Mouse (Mus musculus): ENCODE measurements around the gene Slc35e2.
"Not testable (repeated sequence)": the region's sequence is repeated elsewhere in the genome, so short reads cannot be mapped to it uniquely, and the experiment has no call there.

Gene Slc35e2

DNA sequence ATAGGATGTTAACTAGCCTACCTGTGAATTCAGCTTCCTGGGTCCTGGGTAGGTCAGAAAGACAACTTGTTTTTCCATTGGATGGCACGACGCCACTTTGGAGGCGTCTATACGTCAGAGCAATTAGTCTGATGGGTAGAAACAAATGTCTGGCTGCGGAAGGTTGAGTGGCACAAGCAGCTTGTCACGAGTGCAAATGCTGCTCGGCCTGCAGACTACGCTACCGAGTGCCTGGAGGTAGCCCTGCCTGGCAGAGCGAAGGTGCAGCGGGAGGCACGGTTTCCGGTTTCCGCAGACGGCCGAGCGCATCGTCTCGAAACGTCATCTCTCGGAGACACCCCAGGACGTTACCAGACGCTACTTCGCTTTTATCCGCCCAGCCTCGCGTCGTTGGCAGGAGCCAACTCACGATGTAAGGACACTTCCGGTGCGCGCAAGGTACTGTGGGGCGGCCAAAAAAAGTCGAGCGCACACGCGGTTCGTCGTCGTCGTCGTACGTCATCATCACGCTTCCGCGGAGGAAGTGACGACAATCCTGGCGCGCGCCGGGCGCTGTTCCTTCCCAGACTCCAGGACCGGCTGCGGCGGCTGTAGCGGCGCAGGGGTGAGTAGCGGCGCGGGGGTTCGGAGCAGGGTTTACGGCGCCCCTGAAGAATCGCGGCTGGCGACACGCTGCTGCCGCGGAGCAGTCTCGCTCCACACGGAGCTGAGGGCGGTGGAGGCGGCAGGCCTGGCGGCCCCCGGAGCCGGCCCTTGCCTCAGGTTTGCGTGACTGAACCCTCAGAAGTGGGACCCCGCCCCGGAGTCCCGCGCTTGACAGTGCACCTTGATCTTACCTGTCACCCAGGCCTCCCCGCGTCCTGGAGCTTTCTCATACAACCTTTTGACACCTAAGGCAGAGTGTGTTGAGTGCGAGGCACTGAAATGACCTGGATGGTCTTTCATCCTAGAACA is 23.4 kb downstream of the Slc35e2 start, which contains the start of gene Cdk11b:
TSS of gene Cdk11b (plus strand) at position 517 of the 954 bp plus-strand sequence.
- peak; percentile 100 for DNase-seq (ENCODE audit: low read depth, low spot score)

DNA sequence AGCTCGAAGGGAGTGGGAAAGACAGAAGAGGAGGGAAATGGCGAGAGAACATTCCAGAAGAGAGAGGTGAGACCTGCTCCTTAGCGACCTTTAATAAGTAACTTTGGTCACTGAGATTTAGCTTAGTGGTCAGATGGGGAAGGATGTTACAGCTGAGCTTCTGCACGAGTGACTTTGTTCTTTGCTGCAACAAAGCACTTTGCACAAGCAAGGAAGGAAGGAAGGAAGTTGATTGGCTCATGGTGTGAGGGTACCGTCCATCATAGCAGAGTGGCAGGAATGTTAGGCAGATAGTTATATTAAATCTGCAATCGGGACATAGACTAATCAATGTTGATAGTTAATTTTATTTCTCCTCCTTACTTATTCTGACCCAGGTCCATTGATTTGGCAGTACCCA is 29.1 kb downstream of the Slc35e2 start:
- DNase-seq (ENCODE audit: low read depth, low spot score) = no peak

- DNase-seq (ENCODE audit: low read depth, low spot score) = no peak
These were observed 34.7 kb downstream of the Slc35e2 start for GRCm38 (mm10) chr4:155635766-155636499.

DNA sequence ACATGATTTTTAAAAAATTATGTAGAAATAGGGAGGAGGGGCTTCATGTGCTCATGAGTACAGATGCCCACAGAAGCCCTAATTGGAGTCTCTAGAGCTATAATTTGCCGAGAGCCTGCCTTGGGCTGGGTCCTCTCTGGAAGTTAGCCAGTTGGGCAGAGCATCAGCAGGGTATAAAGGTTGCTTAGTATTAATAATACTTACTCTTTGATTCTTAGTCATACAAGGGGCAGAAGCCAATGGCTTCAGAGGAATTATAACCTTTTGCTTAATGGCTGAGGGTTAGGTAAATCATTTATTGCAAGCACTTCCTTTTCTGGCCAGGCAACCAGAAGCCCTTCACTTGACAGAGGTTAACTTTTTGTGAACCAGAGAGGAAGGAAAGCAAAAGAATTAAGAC is 42.3 kb downstream of the Slc35e2 start:
- DNase-seq (ENCODE audit: low read depth, low spot score) = no peak

DNA sequence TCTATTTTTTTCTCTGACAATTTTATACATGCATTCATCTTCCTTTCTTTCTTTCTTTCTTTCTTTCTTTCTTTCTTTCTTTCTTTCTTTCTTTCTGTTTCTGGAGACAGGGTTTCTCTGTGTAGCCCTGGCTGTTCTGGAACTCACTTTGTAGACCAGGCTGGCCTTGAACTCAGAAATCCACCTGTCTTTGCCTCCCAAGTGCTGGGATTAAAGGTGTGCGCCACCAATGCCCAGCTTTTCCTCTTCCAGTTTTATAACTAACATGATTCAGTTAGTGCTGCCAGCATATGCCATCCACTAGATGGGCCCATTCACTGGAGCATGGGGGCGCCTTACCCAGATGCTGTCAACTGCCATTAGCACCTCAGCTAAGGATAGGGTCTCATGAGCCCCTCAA is 44.1 kb downstream of the Slc35e2 start, which contains the start of gene Gm10563:
TSS of gene Gm10563 (minus strand) at position 101 of the 400 bp plus-strand sequence.
- not testable (repeated sequence) for DNase-seq (ENCODE audit: low read depth, low spot score)

DNA sequence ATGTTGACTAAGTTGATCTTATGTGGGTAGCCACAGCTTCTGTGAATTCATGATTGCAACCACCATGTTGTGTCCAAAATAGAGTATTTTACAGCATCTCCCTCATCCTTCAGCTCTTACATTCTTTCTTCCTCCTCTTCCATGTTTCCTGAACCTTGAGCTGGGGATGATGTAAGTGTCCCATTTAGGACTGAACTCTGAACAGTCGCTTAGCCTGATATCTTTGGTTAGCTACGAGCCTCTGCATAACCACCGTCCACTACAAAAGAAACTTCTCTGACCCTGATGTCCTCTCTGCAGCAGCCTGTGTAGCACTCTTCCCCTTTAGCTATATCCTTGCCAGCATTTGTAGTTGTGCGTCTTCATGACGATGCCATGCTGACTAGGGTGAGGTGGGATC is 44.5 kb downstream of the Slc35e2 start:
- no peak for DNase-seq (ENCODE audit: low read depth, low spot score)

GRCm38 (mm10) chr4:155649355-155649754 is 48.1 kb downstream of the Slc35e2 start:
- DNase-seq (ENCODE audit: low read depth, low spot score) = no peak

DNA sequence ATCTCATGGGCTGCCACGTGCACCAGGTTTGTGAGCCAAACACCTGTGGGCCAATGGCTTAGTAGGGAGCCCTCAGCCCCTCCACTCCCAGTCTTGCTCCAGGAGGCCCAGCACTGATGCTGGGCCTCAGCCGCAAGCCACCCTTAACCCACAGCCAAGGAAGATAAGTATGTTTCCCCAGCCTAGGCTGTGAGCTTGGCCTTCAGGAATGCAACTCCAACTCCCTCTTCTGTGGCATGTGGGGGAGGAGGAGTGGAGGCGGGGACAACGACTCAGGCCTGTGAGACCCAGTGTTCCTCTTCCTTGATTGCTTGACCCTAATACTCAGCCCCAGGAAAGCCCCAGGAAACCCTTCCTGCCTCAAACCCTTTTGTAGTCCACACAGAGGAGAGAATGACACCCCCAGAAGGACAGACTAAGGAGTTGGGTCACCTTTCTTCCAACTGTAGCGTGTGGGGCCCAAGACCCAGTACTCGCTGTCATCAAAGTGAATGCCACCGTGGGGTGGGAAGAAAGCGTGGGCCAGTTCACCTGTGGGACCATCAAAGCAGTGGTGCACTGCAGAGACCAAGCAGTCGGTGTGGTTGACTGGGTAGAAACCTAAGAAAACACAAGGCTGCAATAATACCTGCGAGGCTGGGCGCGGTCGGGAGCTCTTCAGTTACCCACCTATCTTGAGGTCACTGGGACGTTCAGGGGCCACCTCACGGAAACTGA is 50.5 kb downstream of the Slc35e2 start:
- peak; percentile 50 for DNase-seq (ENCODE audit: low read depth, low spot score)

DNA sequence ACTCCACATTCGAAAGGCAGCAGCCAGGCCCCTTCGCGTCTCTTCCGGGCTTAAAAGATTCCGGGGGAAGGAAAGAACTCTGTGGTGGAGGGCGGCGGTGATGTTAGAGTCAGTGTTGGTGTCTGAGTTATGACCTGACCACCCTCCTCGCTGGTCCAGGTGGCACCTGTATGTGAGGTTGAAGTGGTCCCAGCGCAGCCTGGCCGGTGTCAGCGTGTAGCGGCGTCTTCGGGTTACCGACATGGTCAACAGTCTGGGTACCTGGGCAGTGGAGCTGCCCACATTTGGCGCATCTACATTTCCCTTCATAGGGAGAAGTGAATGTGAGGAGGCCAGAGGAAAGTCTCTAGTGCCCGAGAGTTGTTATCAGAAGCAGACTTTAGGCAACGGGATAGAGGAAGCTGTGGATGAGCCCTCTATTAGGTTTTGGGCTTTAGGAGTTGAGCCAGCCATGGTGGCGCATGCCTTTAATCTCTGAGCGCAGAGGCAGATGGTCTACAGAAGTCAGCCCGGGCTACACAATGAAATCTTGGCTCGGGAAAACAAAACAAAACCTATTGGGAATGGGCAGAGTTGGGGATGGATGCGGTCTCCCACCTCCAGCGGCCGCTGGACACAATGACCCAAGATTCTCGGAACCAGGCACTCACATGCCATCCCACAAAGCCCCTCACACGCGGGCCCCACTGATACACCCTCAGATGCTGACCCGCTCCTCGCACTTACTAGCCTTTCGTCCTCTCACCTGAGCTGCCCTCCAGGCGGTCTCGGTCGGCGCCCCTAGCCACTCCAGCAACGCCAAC is 51.3 kb downstream of the Slc35e2 start:
- no peak for DNase-seq (ENCODE audit: low read depth, low spot score)

DNA sequence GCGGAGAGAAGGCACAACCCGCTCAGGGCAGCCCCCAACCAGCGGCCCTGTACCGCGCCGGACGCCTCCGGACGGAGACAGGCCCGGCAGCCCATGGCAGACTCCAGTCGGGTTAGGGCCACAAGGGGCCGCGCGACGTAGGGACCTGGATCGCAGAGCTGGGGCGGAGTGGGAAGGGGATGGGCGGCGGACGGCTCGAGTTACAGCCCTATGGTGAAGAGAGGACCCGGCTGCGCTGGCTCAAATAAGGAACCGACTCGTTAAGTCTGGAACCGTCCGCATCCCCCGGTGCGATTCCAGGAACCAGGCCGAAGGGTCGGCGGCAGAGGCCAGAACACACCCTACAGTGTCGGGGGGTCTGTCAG is 51.9 kb downstream of the Slc35e2 start, which contains the start of gene Mmp23:
TSS of gene Mmp23 (minus strand) at position 299 of the 365 bp plus-strand sequence.
- DNase-seq (ENCODE audit: low read depth, low spot score) = peak; percentile 53

DNA sequence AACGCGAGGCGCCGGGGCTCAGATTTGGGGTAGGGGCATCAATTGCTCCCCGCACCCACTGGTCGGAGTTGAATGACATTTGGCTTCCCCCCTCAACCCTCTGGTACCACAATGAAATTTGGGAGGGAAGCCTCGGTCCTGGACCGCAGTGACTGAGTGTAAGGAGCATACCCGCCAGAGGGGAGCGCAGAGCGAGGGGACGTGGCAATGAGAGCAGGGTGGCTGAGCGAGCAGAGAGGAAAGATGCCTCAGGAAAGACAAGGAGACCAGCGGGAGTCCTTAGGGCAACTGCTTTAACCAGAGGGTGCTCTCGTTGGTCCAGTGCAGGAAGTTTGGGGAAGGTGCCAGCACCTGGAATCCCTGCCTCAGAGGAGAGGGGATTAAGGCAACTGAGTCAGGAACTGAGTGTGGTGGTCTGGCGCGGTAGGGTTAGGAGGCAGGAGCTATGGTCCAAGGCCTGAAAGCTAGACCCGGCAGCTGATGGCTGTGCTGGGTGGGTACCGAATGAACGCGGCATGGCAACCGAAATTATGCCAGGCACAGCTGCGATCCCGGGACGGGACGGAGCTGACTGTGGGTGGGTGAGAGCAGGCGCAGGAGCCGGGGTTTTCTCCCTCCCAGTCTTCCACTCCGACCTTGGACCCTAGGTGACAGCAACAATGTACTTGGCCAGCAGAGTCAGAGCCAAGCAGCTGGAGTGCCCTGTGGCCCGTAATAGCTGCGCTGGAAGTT is 52.4 kb downstream of the Slc35e2 start:
- peak; percentile 54 for DNase-seq (ENCODE audit: low read depth, low spot score)

DNA sequence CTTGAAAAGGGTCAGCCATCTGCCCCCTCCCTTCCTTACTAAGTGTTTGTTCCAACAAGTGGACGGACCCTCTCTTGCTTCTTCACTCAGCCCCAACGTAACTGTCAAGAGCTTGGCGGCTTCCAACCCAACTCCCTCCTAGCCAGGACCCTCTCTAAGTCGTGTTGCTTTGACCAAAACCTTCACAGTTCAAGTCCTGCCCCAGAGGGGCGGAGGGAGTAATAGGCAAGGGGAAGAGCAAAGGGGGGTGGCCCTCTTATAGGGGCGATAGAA is 52.9 kb downstream of the Slc35e2 start:
- no peak for DNase-seq (ENCODE audit: low read depth, low spot score)

DNA sequence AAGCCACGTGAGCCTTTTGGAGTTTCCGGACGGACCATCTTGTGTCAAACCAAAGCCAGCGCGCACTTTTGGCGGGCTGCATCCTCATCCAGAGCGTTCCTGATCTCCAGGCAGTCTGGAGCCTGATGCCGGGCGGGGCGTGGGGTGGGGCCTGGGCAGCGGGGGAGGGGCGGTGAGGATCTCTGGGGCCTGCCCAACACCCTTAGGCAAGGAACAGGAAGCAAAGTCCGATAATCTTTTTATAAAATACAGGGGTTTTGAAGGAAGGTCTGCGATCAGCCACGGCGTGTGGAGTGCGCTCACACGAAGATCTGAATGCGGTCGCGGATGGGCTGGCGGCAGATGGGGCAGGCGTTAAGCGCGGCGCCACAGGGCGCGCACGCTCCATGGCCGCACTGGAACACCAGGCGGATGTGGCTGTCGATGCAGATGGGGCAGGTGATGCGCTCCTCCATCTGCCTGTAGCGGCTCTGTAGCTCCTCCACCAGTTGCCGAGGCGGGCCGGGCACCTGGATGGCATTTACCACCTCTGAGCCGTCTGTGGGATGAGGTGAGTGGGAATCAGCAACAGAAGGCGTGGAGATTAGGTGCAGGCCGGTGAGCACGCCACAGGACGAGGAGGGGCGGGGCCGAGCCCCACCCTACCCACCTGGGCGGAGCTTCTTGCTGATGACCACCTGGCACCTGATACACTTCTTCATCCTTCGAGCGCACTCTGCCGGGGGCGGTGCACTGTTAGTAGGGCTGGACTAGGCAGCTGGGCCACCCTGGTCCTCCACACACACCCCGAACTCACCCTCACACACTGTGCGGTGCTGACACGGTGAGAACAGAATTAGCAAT is 53.5 kb downstream of the Slc35e2 start:
- DNase-seq (ENCODE audit: low read depth, low spot score) = peak; percentile 74

- DNase-seq (ENCODE audit: low read depth, low spot score) = no peak
These were observed 55.1 kb downstream of the Slc35e2 start for GRCm38 (mm10) chr4:155656214-155656751.

DNA sequence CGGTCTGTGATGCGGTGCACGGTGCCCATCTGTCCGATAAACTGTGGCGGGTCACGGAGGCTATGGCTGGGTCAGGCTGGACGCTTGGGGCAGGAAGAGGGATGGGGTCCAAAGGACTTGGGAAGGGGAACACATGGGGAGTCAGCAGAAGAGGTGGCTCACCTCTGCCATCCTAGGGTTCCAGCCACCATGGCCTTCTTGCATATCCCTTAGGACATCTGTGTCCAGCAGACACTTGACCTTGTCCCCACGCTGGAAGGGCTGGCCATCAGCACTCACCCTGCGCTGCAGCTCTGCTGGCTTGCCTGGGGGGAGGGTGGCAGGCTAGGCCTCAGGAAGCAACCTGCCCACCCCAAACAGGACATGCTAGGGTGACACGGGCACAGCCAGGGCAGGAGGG is 57.7 kb downstream of the Slc35e2 start:
- DNase-seq (ENCODE audit: low read depth, low spot score) = no peak

- no peak for DNase-seq (ENCODE audit: low read depth, low spot score)
These were observed 59.4 kb downstream of the Slc35e2 start for GRCm38 (mm10) chr4:155660641-155661040.

DNA sequence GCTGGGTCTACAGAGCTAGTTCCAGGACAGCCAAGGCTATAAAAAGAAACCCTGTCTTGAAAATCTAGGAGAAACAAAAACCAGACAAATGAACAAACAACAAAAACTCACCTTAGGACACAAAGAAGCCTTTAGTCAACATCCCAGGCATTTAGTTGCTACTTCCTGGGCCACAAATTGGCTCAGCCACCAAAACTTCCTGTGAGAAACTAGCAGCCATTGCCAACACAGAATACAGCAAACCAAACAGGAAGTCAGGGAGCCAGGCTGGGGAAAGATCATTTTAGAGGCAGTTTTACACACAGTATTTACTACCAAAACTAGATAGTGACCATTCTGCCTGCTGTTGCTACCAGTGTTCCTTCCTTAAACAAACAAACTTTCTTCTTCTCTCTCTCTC is 65.7 kb downstream of the Slc35e2 start:
- DNase-seq (ENCODE audit: low read depth, low spot score) = no peak

DNA sequence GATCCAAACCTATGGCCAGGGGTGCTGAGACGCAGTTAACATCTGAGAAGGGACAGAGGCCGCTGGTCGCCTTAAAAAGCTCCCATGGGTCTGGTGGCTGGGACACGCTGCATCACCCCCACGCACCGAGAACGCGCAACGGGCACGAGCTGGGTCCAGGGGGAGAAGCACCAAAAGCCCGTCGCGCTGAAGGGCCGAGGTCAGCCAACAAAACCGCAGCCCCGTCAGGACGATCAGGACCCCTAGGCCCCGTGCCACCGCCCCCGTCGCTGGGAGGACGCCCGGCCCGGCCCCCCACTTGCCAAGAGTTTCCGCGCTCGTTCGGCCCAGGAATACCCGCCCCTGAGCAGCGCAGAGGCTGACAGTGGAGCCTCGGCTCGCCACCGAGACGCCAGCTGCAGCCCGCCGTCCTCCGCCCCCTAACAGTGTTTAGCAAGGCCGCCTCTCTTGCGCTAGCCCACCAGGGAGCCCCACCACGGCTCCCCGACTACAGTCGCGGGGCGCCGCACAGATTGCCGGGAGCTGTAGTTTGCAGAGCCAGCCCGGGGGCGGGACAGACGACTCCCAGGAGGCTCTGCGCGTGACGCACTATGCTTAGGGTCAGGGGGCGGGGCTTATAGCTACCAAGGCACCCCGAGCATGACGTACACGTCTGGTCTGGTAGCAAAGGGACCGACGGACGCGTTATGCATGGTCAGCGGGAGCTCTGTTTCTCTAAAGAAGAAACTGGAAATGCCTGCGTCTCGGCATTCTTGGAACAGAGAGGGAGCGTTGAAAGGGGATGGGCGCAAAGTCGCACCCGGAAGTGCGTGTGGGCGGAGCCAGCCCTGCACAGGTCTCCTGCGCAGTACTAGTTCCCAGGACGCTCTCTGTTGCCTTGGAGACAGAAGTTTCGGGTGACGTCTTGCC is 67.7 kb downstream of the Slc35e2 start, which contains the start of gene Mib2:
TSS of gene Mib2 (minus strand) at position 510 of the 909 bp plus-strand sequence.
- peak; percentile 98 for DNase-seq (ENCODE audit: low read depth, low spot score)
